Mouse (Mus musculus) heart, embryonic 15.5 days (tissue): Measurements from ENCODE around the gene Cuedc1. TPM values are rescaled to one million over a fixed set of nuclear protein-coding genes. Genes with fewer than 3 reads are reported as not detected.
"Not testable (repeated sequence)": the region's sequence is repeated elsewhere in the genome, so short reads cannot be mapped to it uniquely, and the experiment has no call there.

Experiments
- ATAC-seq: fragments of 200-750 bp; cut with Nextera tagmentation; replicated peaks from 2 replicates; pipeline ENCODE4 v1.8.0; 2017; ENCODE audit warnings: low read depth, moderate TSS enrichment; ENCODE audit not compliant: insufficient number of reproducible peaks, insufficient read depth, low FRiP score
- H3K27ac ChIP-seq: fragments of 300-500 bp; sonication (generic); 2 replicates; pipeline ENCODE4 v1.5.1; 2015; ENCODE audit warnings: mild to moderate bottlenecking, inconsistent platforms
- H3K27me3 ChIP-seq: fragments of 300-500 bp; sonication (generic); 2 replicates; pipeline ENCODE4 v1.6.1; 2015; ENCODE audit warnings: inconsistent platforms
- H3K36me3 ChIP-seq: fragments of 300-500 bp; sonication (generic); 2 replicates; pipeline ENCODE4 v1.6.1; 2015; ENCODE audit warnings: mild to moderate bottlenecking, inconsistent platforms
- H3K4me1 ChIP-seq: fragments of 300-500 bp; sonication (generic); replicated peaks from 2 replicates; pipeline ENCODE4 v1.6.1; 2015; ENCODE audit warnings: inconsistent platforms
- H3K4me2 ChIP-seq: fragments of 300-500 bp; sonication (generic); 2 replicates; pipeline ENCODE4 v1.6.1; 2015; ENCODE audit warnings: inconsistent platforms, mild to moderate bottlenecking, moderate library complexity
- H3K4me3 ChIP-seq: fragments of 300-500 bp; sonication (generic); 2 replicates; pipeline ENCODE4 v1.5.1; 2015; ENCODE audit warnings: mild to moderate bottlenecking, inconsistent platforms
- H3K9ac ChIP-seq: fragments of 300-500 bp; sonication (generic); 2 replicates; pipeline ENCODE4 v1.6.1; 2015; ENCODE audit warnings: mild to moderate bottlenecking, inconsistent platforms
- H3K9me3 ChIP-seq: fragments of 300-500 bp; sonication (generic); replicated peaks from 2 replicates; pipeline ENCODE4 v1.6.1; 2016; ENCODE audit warnings: inconsistent platforms
- WGBS: fragments of 180-500 bp; shearing (Covaris S2); methylation state at CpG from one replicate; pipeline ENCODE4 v1.1.7; 2015; ENCODE audit warnings: mixed read lengths; 5-methylcytosine and 5-hydroxymethylcytosine counted together
- polyA plus RNA-seq: library from polyadenylated mRNA; unstranded; fragments of >200 nt; fragmentation: Nextera tagmentation; extraction: Ambion mirVana; gene quantifications from 2 replicates; pipeline ENCODE4 v1.2.1, GENCODE M21; 2015

Cuedc1 gene
- polyA plus RNA-seq, 1 experiment from 2014 or later = 18.4 TPM

DNA sequence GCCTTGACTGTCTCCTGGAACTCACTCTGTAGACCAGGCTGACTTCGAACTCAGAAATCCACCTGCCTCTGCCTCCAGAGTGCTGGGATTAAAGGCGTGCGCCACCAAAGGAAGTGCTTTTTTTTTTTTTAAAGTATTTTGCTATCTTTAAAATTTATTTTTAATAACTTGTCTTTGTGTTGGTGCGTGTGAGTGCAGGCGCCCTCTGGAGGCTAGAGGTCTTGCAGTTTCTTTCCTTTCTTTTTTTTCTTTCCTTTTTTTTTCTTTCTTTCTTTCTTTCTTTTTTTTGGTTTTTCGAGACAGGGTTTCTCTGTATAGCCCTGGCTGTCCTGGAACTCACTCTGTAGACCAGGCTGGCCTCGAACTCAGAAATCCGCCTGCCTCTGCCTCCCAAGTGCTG lies 108.7 kb downstream of the Cuedc1 start:
- not testable (repeated sequence) for ATAC-seq, H3K27ac ChIP-seq, H3K4me3 ChIP-seq, H3K4me2 ChIP-seq, H3K9me3 ChIP-seq, H3K27me3 ChIP-seq, H3K9ac ChIP-seq
- Histone ChIP-seq H3K36me3 (peaks cover 25% of the 10 kb centered on the region), H3K4me1 (peaks cover 34% of the 10 kb centered on the region)
- 78% methylated on average over 8 of the region's 8 CpGs for WGBS

DNA sequence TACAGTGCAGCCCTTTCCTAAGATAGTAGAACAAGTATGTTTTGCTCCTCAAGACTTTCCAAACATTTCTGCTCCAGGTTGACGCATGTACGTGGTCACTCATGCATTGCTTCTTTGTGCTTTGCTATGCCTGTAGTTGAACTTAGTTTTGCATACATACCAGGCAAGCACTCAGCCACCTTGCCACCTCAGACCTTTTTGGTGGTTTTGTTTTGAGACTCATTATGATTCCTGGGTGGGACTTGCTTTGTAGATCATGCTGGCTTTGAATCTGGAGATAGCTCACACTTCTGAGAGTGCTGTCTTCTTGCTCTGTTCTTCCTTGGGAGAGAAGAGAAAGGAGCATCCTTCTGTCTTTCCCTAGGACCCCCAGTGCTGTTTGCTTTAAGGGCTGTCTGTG lies 109.8 kb downstream of the Cuedc1 start:
- 93% methylated on average over 2 of the region's 2 CpGs for WGBS
- H3K9me3 ChIP-seq = no peaks in the 10 kb centered on the region
- H3K4me1 ChIP-seq = peaks cover 25% of the 10 kb centered on the region
- no peak overlapping the region for H3K9ac ChIP-seq
- no peak overlapping the region for H3K4me3 ChIP-seq
- ATAC-seq = no peak
- no peaks in the 10 kb centered on the region for H3K27me3 ChIP-seq
- no peak overlapping the region for H3K27ac ChIP-seq
- peaks cover 25% of the 10 kb centered on the region for H3K36me3 ChIP-seq
- H3K4me2 ChIP-seq = no peak overlapping the region

DNA sequence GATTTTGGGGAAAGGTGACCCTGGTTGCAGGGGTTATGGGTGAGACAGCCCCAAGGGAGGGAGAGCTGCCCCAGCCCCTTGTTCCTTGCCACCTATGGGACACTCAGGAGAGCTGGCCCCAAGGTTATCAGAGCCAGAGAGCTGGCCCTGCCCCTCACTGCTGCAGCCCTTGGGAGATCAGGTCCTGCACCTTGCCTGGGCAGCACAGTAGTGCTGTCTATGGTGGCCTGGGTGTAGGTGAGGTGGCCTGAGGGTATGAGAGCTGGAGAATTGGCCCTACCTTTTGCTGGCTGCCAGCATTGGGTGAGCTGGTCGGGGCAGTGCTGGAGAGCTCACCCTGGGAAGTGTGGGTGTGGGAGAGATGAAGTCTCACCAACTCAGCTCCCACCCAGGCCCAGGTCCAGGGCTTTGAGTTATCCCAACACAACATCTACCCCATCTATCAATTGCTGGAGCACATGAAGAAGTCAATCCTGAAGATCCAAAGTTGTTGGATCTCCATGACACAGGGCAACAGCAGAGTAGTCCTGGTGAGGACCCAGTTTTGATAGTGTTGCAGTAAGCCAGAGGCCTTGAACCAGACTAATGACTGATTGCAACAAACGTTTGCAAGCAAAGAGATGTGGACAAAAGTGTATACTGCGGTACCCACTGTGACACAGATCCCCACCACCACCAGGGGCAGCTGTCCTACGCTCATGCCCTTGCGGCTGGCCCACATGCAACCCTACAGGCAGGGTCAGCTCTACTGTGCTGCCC lies 114.1 kb downstream of the Cuedc1 start:
- H3K4me2 ChIP-seq = no peak overlapping the region
- H3K27me3 ChIP-seq = no peaks in the 10 kb centered on the region
- H3K4me1 ChIP-seq = peaks cover 33% of the 10 kb centered on the region
- H3K27ac ChIP-seq = no peak overlapping the region
- peaks cover 25% of the 10 kb centered on the region for H3K36me3 ChIP-seq
- H3K9me3 ChIP-seq = no peaks in the 10 kb centered on the region
- ATAC-seq = no peak
- no peak overlapping the region for H3K4me3 ChIP-seq
- no peak overlapping the region for H3K9ac ChIP-seq
- WGBS = 67% methylated on average over 5 of the region's 5 CpGs

DNA sequence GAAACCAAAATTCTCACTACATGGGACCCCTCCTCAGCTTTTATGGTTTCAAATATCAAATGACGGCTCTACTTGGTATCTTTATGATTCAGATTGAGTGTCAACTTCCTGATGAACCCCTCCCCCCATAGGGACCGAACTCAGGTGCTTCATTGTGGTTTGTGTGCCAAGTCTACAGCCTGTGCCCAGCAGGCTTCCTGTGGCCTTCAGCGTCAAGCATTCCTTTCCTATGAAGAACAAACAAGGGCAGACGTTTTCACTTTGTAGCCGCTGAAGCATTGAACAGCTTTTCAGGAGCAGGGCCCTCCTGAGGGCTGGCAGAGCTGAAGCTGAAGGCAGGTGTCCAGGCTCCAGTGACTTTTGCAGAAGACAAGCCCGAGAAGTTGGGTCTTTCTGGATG lies 115.9 kb downstream of the Cuedc1 start:
- Histone ChIP-seq H3K27ac (peak overlapping the region; percentile 35), H3K9me3 (no peaks in the 10 kb centered on the region), H3K4me2 (peak overlapping the region; percentile 5; the same call in 1 of the 2 replicates), H3K4me3 (no peak overlapping the region), H3K27me3 (no peaks in the 10 kb centered on the region), H3K4me1 (peaks cover 31% of the 10 kb centered on the region), H3K9ac (no peak overlapping the region), H3K36me3 (peaks cover 25% of the 10 kb centered on the region)
- 36% methylated on average over 6 of the region's 6 CpGs for WGBS
- ATAC-seq = no peak

DNA sequence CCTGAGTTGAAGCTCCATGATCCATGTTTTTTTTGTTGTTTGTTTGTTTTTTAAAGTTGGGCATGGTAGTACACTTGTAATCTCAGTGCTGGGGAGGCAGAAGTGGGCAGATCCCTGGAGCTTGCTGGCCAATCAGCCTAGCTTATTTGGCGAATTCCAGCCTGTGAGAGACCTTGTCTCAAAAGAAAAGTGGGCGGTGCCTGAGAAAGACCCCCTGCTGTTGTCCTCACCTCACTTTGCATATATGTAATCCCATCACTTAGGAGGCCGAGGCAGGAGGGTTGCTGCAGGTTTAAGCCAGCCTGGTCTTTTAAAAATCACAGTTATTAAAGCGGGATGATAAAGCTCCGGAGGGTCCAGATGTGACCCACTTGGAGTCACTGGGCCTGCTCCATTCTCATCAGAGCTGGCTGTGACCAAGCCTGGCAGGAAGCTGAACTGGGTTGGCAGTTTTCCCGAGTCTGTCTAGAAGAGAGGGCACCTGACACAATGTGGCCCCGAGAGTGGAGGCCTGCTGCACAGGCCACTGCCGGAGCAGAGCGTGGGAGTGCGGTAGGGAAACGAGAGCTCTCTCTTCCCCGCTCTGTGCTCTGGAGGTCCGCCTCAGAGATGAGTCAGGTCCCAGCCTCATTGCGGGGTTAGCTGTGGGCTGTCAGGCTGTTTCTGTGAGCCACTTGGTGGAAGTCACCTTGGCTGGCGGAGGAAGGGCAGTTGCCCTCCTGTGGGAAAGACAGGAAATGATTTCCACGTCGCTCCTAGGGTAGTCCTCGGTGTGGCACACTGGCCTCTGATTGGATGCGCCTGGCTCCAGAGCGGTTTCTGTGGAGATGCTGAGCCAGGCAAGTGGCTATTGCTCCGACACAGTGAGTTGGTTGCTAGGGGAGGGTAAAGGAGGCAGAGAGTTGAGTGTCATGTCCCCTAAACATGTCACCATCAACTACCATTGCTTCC lies 117.3 kb downstream of the Cuedc1 start:
- ATAC-seq = peak; percentile 51
- Histone ChIP-seq H3K4me1 (peaks cover 31% of the 10 kb centered on the region), H3K9me3 (no peaks in the 10 kb centered on the region), H3K27me3 (no peaks in the 10 kb centered on the region), H3K4me2 (peak overlapping the region; percentile 51), H3K36me3 (peaks cover 14% of the 10 kb centered on the region), H3K27ac (peak overlapping the region; percentile 86), H3K4me3 (peak overlapping the region; percentile 24), H3K9ac (peak overlapping the region; percentile 14; the same call in 1 of the 2 replicates)
- WGBS = 38% methylated on average over 21 of the region's 21 CpGs

DNA sequence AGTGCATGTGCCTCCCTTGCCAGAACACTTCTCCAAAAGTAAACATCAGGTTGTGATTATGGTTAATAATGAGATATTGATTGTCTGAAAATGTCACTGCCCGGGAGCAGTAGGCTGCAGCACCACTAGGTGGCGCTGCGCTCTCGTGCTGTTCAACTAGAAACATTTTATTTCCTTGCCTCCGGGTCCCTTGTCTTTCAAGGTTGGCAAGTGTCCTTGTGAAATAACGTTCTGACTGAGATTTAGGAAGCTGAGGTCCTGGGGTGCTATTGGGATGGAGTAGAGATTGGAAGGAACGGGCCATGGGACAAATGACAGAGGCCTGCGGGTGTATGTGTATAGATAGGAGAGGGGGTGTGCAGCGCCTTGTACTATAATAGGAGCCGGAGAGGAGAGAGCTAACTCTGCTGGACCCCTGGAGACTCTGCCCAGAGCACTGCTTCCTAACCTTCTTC lies 118.4 kb downstream of the Cuedc1 start:
- peaks cover 3% of the 10 kb centered on the region; the same call in 1 of the 2 replicates for H3K36me3 ChIP-seq
- H3K27ac ChIP-seq = peak overlapping the region; percentile 86; the same call in 1 of the 2 replicates
- 18% methylated on average over 10 of the region's 10 CpGs for WGBS
- H3K4me3 ChIP-seq = peak overlapping the region; percentile 24
- H3K27me3 ChIP-seq = no peaks in the 10 kb centered on the region
- peak overlapping the region; percentile 14 for H3K9ac ChIP-seq
- H3K4me1 ChIP-seq = peaks cover 31% of the 10 kb centered on the region
- no peak for ATAC-seq
- no peaks in the 10 kb centered on the region for H3K9me3 ChIP-seq
- H3K4me2 ChIP-seq = peak overlapping the region; percentile 51

DNA sequence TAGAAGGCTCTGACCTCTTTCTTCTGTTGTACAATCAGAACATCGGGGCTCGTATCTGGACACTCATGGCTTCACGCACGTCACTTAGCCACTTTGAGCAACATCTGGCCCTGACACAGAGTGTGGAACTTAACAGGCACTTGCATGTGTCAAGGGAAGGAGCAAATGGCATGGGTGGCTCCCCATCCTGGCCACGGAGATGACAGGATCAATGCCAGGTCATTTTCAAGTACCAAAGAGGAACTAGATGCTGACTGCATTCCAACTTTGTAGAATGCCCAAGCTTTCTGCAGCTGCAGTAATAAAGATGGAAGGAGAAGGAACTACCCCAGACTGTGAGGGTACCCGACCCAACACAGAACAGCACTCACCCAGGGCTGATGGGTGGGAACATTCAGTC lies 120.3 kb downstream of the Cuedc1 start:
- Histone ChIP-seq H3K4me3 (no peak overlapping the region), H3K4me2 (no peak overlapping the region), H3K9me3 (no peaks in the 10 kb centered on the region), H3K4me1 (peaks cover 40% of the 10 kb centered on the region), H3K9ac (no peak overlapping the region), H3K27me3 (no peaks in the 10 kb centered on the region), H3K36me3 (no peaks in the 10 kb centered on the region), H3K27ac (no peak overlapping the region)
- 56% methylated on average over 6 of the region's 6 CpGs for WGBS
- no peak for ATAC-seq

DNA sequence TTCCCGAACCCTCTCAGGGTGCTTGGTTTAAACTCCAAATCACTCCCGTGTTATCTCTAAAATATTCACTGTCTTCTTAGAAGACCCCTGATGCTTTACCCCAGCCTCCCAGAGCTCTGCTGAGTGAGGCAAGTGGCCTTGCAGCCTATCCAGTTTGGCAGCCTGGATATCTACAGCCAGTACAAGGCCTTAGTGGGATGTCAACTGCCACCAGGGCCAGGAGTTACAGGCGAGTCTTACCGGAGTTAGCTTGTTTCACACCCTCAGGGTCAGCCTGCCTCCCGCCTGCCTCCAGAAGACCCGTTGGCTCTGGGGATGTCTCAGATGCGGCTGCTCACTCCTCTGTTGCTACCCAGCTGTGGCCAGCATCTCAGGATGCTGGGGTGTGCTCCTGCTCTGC lies 120.7 kb downstream of the Cuedc1 start:
- 52% methylated on average over 7 of the region's 7 CpGs for WGBS
- ATAC-seq = no peak
- Histone ChIP-seq H3K4me1 (peaks cover 40% of the 10 kb centered on the region), H3K9ac (no peak overlapping the region), H3K36me3 (no peaks in the 10 kb centered on the region), H3K4me3 (no peak overlapping the region), H3K9me3 (no peaks in the 10 kb centered on the region), H3K27ac (no peak overlapping the region), H3K4me2 (no peak overlapping the region), H3K27me3 (no peaks in the 10 kb centered on the region)

DNA sequence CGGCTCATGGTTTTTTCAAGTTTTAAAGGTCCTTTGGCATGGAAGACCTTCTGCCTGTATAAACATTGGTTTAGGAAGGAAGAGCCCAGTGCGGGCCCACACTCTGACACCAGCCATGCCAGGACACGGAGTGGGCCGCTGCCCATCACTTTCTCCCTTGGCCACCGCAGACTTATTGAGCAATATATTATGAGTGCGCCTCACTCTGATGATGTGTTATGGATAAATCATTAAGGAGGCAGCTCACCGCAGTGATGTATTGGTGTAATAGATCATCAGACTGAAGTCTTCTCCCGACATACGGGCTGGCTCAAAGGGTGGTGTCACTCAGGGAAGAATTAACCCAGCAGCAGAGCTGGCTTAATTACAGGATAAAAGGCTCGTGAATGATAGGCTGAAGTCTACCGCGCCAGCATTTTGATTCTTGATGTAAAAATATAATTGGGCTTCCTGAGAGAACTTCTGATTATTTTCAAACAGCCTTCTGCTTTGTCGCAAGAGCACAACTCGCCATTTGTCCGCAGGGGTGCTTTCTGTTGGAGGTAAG lies 124.1 kb downstream of the Cuedc1 start:
- Histone ChIP-seq H3K4me3 (no peak overlapping the region), H3K9ac (no peak overlapping the region), H3K4me2 (no peak overlapping the region), H3K36me3 (no peaks in the 10 kb centered on the region), H3K27ac (no peak overlapping the region), H3K27me3 (no peaks in the 10 kb centered on the region), H3K9me3 (no peaks in the 10 kb centered on the region), H3K4me1 (peaks cover 10% of the 10 kb centered on the region; the same call in 1 of the 2 replicates)
- 82% methylated on average over 15 of the region's 15 CpGs for WGBS
- no peak for ATAC-seq

DNA sequence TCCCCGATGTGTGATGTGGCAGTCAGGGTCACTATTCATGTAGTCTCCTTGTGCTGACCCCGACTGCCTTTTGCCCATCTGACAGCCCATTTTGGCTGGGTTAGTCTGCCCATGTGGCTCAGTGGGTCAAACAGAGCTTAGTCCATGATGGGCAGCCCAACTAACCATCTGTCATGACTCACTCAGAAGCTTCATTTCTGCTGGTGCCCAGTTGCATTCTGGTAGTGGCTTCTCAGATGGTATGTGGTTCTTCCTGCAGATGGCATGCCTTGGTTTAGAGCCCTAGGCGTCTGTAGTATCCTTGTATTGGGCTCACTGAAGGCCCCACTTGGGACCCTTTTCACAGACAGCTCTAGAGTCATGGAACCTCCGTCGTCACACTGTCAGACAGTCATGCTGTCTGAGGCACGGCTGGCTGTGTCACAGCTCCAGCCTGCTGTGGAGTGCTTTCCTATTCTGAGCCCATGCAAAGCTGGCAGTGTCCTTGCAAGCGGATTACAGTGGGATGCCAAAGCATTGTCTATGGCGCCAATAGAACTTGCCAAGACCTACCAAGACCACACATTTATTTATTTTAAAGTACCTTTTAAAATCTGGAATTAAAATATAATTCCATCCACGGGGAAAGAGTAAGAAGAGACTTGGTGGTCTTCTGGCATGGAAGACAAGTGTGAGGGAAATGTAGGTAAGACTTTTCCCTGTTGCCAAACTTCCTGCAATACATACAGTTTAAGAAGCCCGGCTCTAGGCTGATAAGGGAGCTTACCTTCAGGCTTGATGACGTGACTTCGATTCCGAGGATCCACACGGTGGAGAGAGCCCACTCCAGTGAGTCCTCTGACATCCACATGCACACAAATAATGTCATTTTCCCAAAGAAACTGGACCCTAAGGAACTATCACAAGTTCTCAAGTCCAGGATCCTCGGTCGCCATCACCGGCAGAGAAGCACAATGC lies 129.4 kb downstream of the Cuedc1 start:
- H3K4me3 ChIP-seq = no peak overlapping the region
- ATAC-seq = no peak
- H3K27me3 ChIP-seq = no peaks in the 10 kb centered on the region
- H3K27ac ChIP-seq = no peak overlapping the region
- 82% methylated on average over 17 of the region's 17 CpGs for WGBS
- H3K9me3 ChIP-seq = no peaks in the 10 kb centered on the region
- H3K4me1 ChIP-seq = peaks cover 6% of the 10 kb centered on the region; the same call in 1 of the 2 replicates
- H3K4me2 ChIP-seq = no peak overlapping the region
- H3K9ac ChIP-seq = no peak overlapping the region
- H3K36me3 ChIP-seq = no peaks in the 10 kb centered on the region
